Mouse (Mus musculus) stomach, postnatal 0 days (tissue): ENCODE measurements around the gene Raph1. TPM values are rescaled to one million over a fixed set of nuclear protein-coding genes. Genes with fewer than 3 reads are reported as not detected.

Experiments used
- ATAC-seq: fragments of 200-750 bp; cut with Nextera tagmentation; 2 replicates; pipeline ENCODE4 v1.8.0; 2017; ENCODE audit not compliant: low FRiP score, low TSS enrichment
- DNase-seq: peaks from one replicate; pipeline ENCODE4 v3.0.0-alpha.2; 2016; ENCODE audit warnings: low spot score
- H3K27ac ChIP-seq: fragments of 300-500 bp; sonication (generic); replicated peaks from 2 replicates; pipeline ENCODE4 v1.5.1; 2014; ENCODE audit warnings: mild to moderate bottlenecking, control low read depth
- H3K27me3 ChIP-seq: fragments of 300-500 bp; sonication (generic); 2 replicates; pipeline ENCODE4 v1.6.1; 2014; ENCODE audit warnings: low read length; ENCODE audit not compliant: control insufficient read depth, insufficient read depth
- H3K36me3 ChIP-seq: fragments of 300-500 bp; sonication (generic); 2 replicates; pipeline ENCODE4 v1.6.1; 2014; ENCODE audit warnings: low read length, mixed read lengths; ENCODE audit not compliant: control insufficient read depth, insufficient read depth
- H3K4me1 ChIP-seq: fragments of 300-500 bp; sonication (generic); replicated peaks from 2 replicates; pipeline ENCODE4 v1.6.1; 2014; ENCODE audit warnings: antibody characterized with exemption; ENCODE audit not compliant: control insufficient read depth, insufficient read depth
- H3K4me2 ChIP-seq: fragments of 300-500 bp; sonication (generic); replicated peaks from 2 replicates; pipeline ENCODE4 v1.6.1; 2014; ENCODE audit warnings: low read depth, mild to moderate bottlenecking, control low read depth, moderate library complexity
- H3K4me3 ChIP-seq: fragments of 300-500 bp; sonication (generic); 2 replicates; pipeline ENCODE4 v1.5.1; 2014; ENCODE audit warnings: low read depth, low read length, control low read depth
- H3K9ac ChIP-seq: fragments of 300-500 bp; sonication (generic); 2 replicates; pipeline ENCODE4 v1.6.1; 2014; ENCODE audit warnings: mild to moderate bottlenecking, low read length, control low read depth, mixed read lengths
- H3K9me3 ChIP-seq: fragments of 300-500 bp; sonication (generic); 2 replicates; pipeline ENCODE4 v1.6.1; 2016; ENCODE audit warnings: low read length; ENCODE audit not compliant: control insufficient read depth
- CTCF ChIP-seq: IDR thresholded peaks from 2 replicates; pipeline ENCODE4 v1.5.1; 2016; ENCODE audit warnings: antibody characterized with exemption, low read depth, mild to moderate bottlenecking, moderate library complexity
- EP300 ChIP-seq: optimal IDR thresholded peaks from 2 replicates; pipeline ENCODE3; 2016; ENCODE audit warnings: antibody characterized with exemption
- WGBS: fragments of 180-500 bp; shearing (Covaris S2); extraction: QIAGEN DNeasy Blood & Tissue Kit; methylation state at CpG from one replicate; pipeline ENCODE4 v1.1.7; 2014; 5-methylcytosine and 5-hydroxymethylcytosine counted together
- polyA plus RNA-seq: library from polyadenylated mRNA; unstranded; fragments of >200 nt; fragmentation: Nextera tagmentation; extraction: Ambion mirVana; gene quantifications from 2 replicates; pipeline ENCODE4 v1.2.1, GENCODE M21; 2015

Gene Raph1
- polyA plus RNA-seq, result 11.5 and 13.2 TPM in 2 replicates

GRCm38 (mm10) chr1:60566631-60567311 is at the start of gene Raph1:
Gene Raph1 (minus strand): TSS chr1:60567104.
- DNase-seq (peak; percentile 92), ATAC-seq (peak; percentile 98)
- H3K27me3 ChIP-seq, result no peaks in the 10 kb centered on the region
- TF ChIP-seq CTCF (0 out of 2 replicates have a peak, but pooled peaks have one; percentile 13), EP300 (no peak)
- WGBS, result under 1% methylated on average over 49 of the region's 92 CpGs
- peak within 1 kb of the TSS; percentile 93 for H3K9ac ChIP-seq
- H3K4me1 ChIP-seq, result no peaks in the 10 kb centered on the region
- peak within 1 kb of the TSS; percentile 70 for H3K4me3 ChIP-seq
- no peaks in the 10 kb centered on the region for H3K9me3 ChIP-seq
- peak within 1 kb of the TSS; percentile 97 for H3K27ac ChIP-seq
- peak within 1 kb of the TSS; percentile 67 for H3K4me2 ChIP-seq
- H3K36me3 ChIP-seq, result no peaks in the 10 kb centered on the region

GRCm38 (mm10) chr1:60615703-60616102 is 48.8 kb upstream of the Raph1 start:
- H3K4me2 ChIP-seq, result no peak overlapping the region
- TF ChIP-seq CTCF, result no peak
- no peak for TF ChIP-seq EP300
- H3K27me3 ChIP-seq, result no peaks in the 10 kb centered on the region
- no peaks in the 10 kb centered on the region for H3K9me3 ChIP-seq
- 74% methylated on average over 1 of the region's 1 CpGs for WGBS
- no peaks in the 10 kb centered on the region for H3K36me3 ChIP-seq
- ATAC-seq, result no peak
- DNase-seq, result no peak
- H3K4me3 ChIP-seq, result no peak overlapping the region
- H3K4me1 ChIP-seq, result no peaks in the 10 kb centered on the region
- H3K27ac ChIP-seq, result no peak overlapping the region
- H3K9ac ChIP-seq, result no peak overlapping the region

GRCm38 (mm10) chr1:60614902-60615301 is 48.0 kb upstream of the Raph1 start:
- Histone ChIP-seq H3K4me3 (no peak overlapping the region), H3K9ac (no peak overlapping the region), H3K27ac (no peak overlapping the region), H3K36me3 (no peaks in the 10 kb centered on the region), H3K4me1 (no peaks in the 10 kb centered on the region), H3K9me3 (no peaks in the 10 kb centered on the region), H3K4me2 (no peak overlapping the region), H3K27me3 (no peaks in the 10 kb centered on the region)
- TF ChIP-seq CTCF (no peak), EP300 (no peak)
- DNase-seq (no peak), ATAC-seq (no peak)
- WGBS, result 65% methylated on average over 1 of the region's 1 CpGs

DNA sequence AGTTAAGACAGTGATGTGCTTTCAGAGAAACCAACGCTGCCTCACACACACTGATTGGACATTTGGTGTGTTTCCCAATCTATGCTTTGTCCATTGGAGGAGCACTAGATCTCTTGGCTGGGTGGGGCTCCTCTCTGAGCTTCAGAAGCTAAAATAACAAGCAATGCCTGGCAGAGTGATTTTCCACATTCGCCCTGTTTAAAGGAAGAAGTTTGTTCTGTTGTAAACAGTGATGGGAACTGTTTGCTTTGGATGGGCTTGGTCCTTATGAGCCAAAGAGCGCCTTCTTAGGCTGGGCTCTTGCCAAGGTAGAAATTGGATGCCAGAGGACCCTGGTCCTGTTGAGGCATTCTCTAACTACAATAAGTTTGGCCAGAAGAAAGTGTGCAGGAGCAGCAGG is 45.1 kb upstream of the Raph1 start:
- 44% methylated on average over 3 of the region's 3 CpGs for WGBS

GRCm38 (mm10) chr1:60610631-60611030 is 43.7 kb upstream of the Raph1 start:
- no peaks in the 10 kb centered on the region for H3K9me3 ChIP-seq
- ATAC-seq (no peak), DNase-seq (no peak)
- no peaks in the 10 kb centered on the region for H3K4me1 ChIP-seq
- H3K27ac ChIP-seq, result no peak overlapping the region
- WGBS, result 66% methylated on average over 4 of the region's 4 CpGs
- no peak overlapping the region for H3K9ac ChIP-seq
- no peaks in the 10 kb centered on the region for H3K36me3 ChIP-seq
- no peak for TF ChIP-seq EP300
- TF ChIP-seq CTCF, result no peak
- no peak overlapping the region for H3K4me2 ChIP-seq
- H3K27me3 ChIP-seq, result no peaks in the 10 kb centered on the region
- no peak overlapping the region for H3K4me3 ChIP-seq

More for the DNA sequence above, 45.1 kb upstream of the Raph1 start:
- H3K27ac ChIP-seq, result 0 out of 2 replicates have a peak overlapping the region, but pooled peaks have one; percentile 49
- H3K9ac ChIP-seq, result no peak overlapping the region
- no peaks in the 10 kb centered on the region for H3K9me3 ChIP-seq
- H3K4me1 ChIP-seq, result no peaks in the 10 kb centered on the region
- TF ChIP-seq CTCF, result no peak
- no peak for TF ChIP-seq EP300
- no peak overlapping the region for H3K4me2 ChIP-seq
- no peaks in the 10 kb centered on the region for H3K36me3 ChIP-seq
- H3K27me3 ChIP-seq, result no peaks in the 10 kb centered on the region
- ATAC-seq, result no peak
- H3K4me3 ChIP-seq, result no peak overlapping the region
- no peak for DNase-seq

DNA sequence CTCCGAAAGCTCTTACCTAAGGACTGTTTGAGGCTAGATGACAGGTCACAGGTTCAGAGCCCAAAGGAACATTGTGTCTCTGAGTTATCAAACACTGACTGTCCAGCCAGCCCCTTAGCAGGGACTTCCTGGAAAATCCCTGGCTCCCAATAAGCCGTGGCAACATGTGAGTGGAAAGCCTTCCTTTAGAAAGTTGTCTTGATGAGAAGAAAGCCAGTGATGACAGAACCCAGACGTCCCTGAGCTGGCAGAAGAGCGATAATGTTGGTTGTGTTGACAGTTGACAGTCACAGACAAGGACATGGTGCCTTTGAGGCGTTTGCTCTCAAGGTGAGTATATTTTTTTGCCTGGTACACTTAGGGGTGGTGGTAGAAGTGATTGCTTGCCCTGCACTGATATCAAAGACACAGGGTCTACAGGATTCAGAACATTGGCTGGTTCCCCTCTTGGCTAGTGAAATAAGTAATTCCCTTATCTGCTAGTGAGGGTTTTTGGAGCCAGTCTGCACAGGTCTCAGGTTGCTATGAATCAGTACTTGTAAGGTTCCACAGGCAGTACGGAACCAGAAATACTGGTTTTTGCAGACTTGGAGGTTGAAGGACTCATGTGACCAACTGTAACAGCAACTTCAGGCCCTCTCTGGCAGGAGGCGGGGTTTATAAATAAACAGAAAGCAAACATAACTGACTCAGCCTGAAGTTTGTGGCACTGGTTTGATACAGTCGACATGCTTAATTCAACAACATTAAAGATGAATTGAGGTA is 42.3 kb upstream of the Raph1 start:
- no peaks in the 10 kb centered on the region for H3K36me3 ChIP-seq

More for the DNA sequence above, 42.3 kb upstream of the Raph1 start:
- Histone ChIP-seq H3K4me1 (no peaks in the 10 kb centered on the region), H3K4me2 (peak overlapping the region; percentile 14; the same call in 1 of the 2 replicates), H3K27me3 (no peaks in the 10 kb centered on the region), H3K9ac (no peak overlapping the region), H3K9me3 (no peaks in the 10 kb centered on the region), H3K4me3 (no peak overlapping the region), H3K27ac (peak overlapping the region; percentile 91)
- TF ChIP-seq CTCF (no peak), EP300 (peak; percentile 2)
- 50% methylated on average over 8 of the region's 8 CpGs for WGBS
- ATAC-seq (peak; percentile 98), DNase-seq (peak; percentile 74)
